Mouse (Mus musculus): ENCODE data around the gene Fev. TPM values are rescaled to one million over a fixed set of nuclear protein-coding genes. Genes with fewer than 3 reads are reported as not detected.
A peak's percentile ranks its signal among the peaks of the same experiment; 100 is the strongest.

The Fev gene
- not detected in 2 replicates for polyA plus RNA-seq (2016; fragmentation: Nextera tagmentation; extraction: Ambion mirVana)

DNA sequence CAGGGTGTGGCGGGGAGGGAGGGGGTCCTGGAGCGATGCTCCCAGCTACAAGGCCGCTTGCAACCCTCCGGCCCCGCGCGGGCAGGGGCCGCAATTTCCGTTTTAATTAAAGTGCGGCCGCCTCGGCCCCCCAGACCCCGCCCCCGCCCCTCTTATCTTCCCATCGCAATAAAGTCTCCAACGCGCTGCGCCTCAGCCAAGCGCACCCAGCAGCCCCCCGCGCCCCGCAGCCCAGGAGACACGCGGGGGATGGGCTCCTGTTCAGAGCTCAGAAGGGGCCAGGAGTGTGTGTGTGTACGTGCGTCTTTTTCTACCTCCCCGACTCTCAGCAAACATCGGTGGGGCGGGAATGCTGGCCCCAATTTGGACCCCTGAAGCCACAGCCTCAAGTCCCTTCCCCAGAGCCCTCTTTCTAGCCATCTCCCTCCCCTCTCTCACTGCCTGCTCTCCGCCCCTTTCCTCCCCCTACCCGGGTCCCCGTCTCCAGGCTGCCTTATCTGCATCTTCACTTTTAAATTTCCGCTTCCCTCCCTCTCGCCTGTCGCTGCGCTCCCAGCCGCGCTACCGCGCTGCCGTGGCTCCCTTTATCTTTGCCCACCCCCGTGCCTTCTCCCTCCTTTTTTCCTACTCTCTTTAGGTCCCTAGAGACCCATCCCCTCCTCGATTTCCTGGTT is at the start of gene Fev:
Gene Fev (minus strand): TSS at position 51 of the 674 bp plus-strand sequence.
- no peaks in the 10 kb centered on the region for H3K36me3 ChIP-seq (replicated peaks)
- under 1% methylated on average over 41 of the region's 43 CpGs for WGBS
- peak within 1 kb of the TSS; percentile 21 for H3K4me3 ChIP-seq (replicated peaks)
- no peak within 1 kb of the TSS for H3K27ac ChIP-seq
- H3K4me2 ChIP-seq = peak within 1 kb of the TSS; percentile 40
- no peak within 1 kb of the TSS for H3K9ac ChIP-seq
- peaks cover 99% of the 10 kb centered on the region for H3K27me3 ChIP-seq
- no peaks in the 10 kb centered on the region for H3K9me3 ChIP-seq
- H3K4me1 ChIP-seq = peaks cover 32% of the 10 kb centered on the region
- ATAC-seq (ENCODE audit: low FRiP score) = no peak

DNA sequence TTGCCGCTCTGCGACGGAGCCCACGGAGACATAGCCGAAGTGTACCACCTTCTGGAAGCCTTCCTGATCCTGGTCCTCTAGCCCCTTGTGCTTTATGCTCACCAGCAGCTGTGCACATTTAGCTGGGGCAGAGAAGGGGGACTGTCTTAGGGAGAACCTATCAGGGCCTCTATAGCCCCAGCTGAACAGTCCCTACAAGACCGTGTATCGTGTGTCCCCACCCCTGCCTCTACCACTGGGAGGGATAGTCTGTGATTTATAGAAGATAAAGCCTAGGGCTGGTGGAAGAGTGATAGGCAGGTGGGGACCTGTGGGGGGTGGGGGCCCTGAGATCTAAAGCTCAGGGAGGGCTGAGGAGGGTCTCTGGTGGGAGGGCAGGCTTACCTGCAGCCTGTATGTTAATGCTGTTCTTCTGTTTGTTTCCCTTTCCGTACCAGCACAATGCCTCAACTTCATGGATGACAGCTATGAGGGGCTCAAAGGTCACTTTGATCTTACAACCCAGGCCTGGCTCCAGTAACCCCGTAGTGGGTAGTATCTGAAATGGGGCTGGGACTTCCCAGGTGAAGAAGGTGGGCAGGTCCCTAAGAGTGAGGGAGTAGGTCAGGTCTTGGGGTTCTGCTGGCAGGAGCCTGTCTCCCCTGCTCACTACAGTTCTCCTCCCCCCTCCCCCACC is 42.5 kb upstream of the Fev start:
- Histone ChIP-seq H3K4me1 (no peaks in the 10 kb centered on the region), H3K27me3 (peaks cover 69% of the 10 kb centered on the region), H3K4me3 (replicated peaks) (no peak overlapping the region), H3K27ac (no peak overlapping the region), H3K36me3 (replicated peaks) (no peaks in the 10 kb centered on the region), H3K9me3 (no peaks in the 10 kb centered on the region), H3K4me2 (no peak overlapping the region), H3K9ac (no peak overlapping the region)
- ATAC-seq (ENCODE audit: low FRiP score) = no peak
- WGBS = 87% methylated on average over 9 of the region's 9 CpGs

DNA sequence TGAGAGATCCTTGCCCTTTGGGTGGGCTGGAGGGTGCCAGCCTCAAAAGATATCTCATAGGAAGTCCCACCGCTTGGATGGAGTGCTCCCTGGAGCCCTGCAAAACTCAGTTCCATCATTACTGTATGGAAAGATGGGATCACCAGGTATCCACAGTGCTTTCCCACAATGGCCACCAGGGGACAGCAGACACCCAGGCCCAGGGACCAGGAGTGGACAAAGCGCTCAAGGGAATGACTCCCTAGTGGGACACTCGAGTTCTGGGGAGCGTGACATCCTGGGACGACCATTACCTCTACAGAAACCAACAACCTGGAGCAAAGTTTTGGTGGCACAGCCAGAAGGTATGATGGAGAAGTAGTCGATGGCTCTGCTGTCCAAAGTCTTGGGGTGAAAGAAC is 41.5 kb upstream of the Fev start:
- H3K27me3 ChIP-seq = peaks cover 66% of the 10 kb centered on the region
- 39% methylated on average over 6 of the region's 6 CpGs for WGBS
- ATAC-seq (ENCODE audit: low FRiP score) = no peak

DNA sequence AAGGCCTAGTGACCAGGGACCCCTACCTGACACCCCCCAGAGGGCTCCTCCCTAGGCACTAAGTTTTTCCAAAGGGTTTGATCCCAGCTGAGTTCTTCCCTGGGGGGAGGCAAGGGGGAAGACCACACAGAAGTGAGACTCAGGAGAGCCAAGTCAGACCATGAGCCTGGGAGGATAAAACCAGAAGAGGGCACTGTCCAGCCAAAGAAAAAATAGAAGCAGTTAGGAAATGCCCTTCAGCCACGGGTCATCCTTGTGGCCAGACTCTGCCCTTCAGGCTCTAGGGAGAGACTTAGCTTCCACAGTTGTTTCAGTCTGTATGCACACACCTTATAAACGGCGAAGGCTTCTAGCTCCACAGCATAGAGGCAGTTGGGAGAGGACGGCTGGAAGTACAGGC is 39.2 kb upstream of the Fev start:
- Histone ChIP-seq H3K27ac (no peak overlapping the region), H3K9me3 (no peaks in the 10 kb centered on the region), H3K36me3 (replicated peaks) (no peaks in the 10 kb centered on the region), H3K4me3 (replicated peaks) (no peak overlapping the region), H3K9ac (no peak overlapping the region), H3K4me2 (no peak overlapping the region), H3K27me3 (peaks cover 57% of the 10 kb centered on the region), H3K4me1 (no peaks in the 10 kb centered on the region)
- 63% methylated on average over 4 of the region's 4 CpGs for WGBS
- ATAC-seq (ENCODE audit: low FRiP score) = no peak

More for the DNA sequence above, 41.5 kb upstream of the Fev start:
- no peak overlapping the region for H3K27ac ChIP-seq
- no peak overlapping the region for H3K4me2 ChIP-seq
- H3K4me1 ChIP-seq = no peaks in the 10 kb centered on the region
- no peaks in the 10 kb centered on the region for H3K36me3 ChIP-seq (replicated peaks)
- H3K4me3 ChIP-seq (replicated peaks) = no peak overlapping the region
- no peak overlapping the region for H3K9ac ChIP-seq
- H3K9me3 ChIP-seq = no peaks in the 10 kb centered on the region

DNA sequence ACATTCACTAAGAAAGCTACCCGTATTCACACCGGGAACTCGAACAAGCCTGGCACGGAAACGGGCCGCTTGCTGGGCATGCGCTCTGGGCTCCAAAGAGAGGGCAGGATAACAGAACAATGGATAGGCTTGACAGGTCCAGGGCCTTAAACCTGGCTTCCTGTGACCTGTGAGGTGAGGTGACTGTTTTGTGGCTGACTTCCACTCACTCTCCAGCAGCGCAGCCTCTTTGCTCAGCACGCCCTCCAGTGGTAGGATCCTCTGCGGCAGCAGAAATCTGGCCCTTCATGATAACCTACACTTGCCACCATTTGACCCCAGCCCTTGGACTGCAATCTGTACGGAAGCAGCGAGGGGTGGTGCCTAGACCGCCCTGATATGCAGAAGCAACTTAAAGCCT is 30.5 kb upstream of the Fev start:
- H3K9ac ChIP-seq = no peak overlapping the region
- no peak overlapping the region for H3K27ac ChIP-seq
- H3K9me3 ChIP-seq = no peaks in the 10 kb centered on the region
- no peaks in the 10 kb centered on the region for H3K36me3 ChIP-seq (replicated peaks)
- H3K4me1 ChIP-seq = no peaks in the 10 kb centered on the region; the same call in 1 of the 2 replicates
- WGBS = 24% methylated on average over 13 of the region's 13 CpGs
- no peak for ATAC-seq (ENCODE audit: low FRiP score)
- peaks cover 26% of the 10 kb centered on the region; the same call in 1 of the 2 replicates for H3K27me3 ChIP-seq
- peak overlapping the region; percentile 19 for H3K4me2 ChIP-seq
- H3K4me3 ChIP-seq (replicated peaks) = no peak overlapping the region

DNA sequence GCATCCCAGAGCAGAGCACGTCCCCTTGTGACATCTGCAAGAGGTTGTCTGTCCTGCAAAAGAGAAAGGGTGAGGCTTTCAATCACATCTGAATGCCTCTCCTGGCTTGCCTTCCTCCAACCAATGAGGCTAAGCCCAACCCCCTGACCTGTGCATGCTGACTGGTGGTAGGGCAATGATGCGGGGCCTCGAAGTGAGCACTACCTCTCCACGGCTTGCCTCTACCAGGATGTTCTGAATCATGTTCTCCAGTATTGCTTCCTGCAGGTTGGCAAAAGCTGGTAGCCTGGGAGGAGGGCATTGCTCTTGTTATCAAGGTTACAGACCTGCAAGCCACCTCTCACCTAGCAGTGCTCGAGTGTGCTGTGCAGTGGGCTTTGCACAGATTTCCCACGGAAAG is 17.0 kb upstream of the Fev start:
- ATAC-seq (ENCODE audit: low FRiP score) = no peak
- no peaks in the 10 kb centered on the region for H3K36me3 ChIP-seq (replicated peaks)

DNA sequence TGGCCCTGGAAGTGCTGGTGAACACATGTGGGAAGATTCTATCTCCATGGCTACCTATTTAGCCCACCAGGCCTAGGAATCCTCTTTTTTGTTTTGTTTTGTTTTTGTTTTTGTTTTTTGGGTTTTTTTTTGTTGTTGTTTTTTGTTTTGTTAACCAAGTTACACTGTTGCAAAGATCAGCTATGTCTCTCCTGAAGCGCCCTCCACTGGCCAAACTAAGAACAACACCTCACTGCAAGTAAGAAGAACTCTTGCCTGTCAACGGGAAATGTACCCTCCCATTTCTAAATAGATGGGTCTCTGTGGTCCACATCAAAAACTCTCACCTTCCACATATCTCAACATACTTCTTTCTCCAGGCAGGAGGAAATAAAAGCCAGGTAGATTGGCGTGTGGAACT is 16.5 kb upstream of the Fev start:
- no peak overlapping the region for H3K4me2 ChIP-seq
- peaks cover 96% of the 10 kb centered on the region for H3K27me3 ChIP-seq
- H3K9me3 ChIP-seq = no peaks in the 10 kb centered on the region
- no peak overlapping the region for H3K9ac ChIP-seq
- WGBS = 0% methylated on average over 3 of the region's 3 CpGs
- no peaks in the 10 kb centered on the region for H3K36me3 ChIP-seq (replicated peaks)
- H3K4me3 ChIP-seq (replicated peaks) = no peak overlapping the region
- H3K4me1 ChIP-seq = peaks cover 26% of the 10 kb centered on the region
- H3K27ac ChIP-seq = no peak overlapping the region
- ATAC-seq (ENCODE audit: low FRiP score) = no peak

More for the DNA sequence above, 17.0 kb upstream of the Fev start:
- Histone ChIP-seq H3K4me3 (replicated peaks) (no peak overlapping the region), H3K4me2 (no peak overlapping the region), H3K4me1 (peaks cover 25% of the 10 kb centered on the region), H3K27ac (no peak overlapping the region), H3K9ac (no peak overlapping the region), H3K9me3 (no peaks in the 10 kb centered on the region), H3K27me3 (peaks cover 95% of the 10 kb centered on the region)
- WGBS = 21% methylated on average over 6 of the region's 6 CpGs

DNA sequence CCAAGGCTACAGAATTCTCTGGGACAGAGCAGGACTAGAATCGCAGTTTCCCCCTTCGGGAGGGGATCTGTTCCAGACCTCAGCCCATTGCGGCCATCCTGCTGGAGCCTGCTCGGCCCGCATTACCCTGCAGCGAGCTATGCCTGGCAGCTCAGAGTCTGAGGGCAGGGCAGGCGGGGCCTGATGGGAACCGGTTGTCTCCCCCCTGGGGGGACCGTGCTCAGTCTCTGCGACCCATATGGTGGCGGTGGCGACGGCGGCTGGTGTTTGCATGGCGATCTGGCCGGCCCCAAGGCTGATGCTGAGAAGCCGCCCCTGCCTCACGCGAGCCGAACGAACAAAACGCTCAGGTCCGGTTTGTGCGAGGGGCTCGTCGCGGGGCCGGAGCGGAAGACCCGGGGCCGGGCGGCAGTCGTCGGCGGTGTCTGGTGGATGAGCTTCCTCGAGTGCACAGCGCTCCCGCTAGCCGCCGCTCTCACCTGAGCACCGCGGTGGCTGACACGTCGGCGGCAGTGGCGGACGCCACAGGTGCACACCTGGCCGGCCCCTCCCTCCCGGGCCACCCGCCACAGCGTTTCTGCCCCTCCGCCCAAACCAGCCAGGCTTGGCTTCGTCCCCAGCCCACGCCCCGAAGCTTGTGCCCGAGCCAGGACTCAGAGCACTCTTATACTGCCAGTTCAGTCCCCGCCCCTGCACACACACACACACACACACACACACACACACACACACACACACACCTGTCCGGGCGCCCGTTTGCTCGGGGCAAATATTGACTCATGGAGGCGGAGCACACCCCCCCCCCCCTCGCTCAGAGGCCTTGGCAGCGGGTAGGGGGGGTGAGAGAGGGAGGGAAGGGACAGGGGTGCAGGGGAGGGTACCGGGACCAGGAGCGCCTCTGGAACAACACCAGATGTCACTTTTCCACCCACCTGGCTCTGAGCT is 15.4 kb upstream of the Fev start:
- Histone ChIP-seq H3K4me2 (peak overlapping the region; percentile 57), H3K9ac (0 out of 2 replicates have a peak overlapping the region, but pooled peaks have one; percentile 29), H3K9me3 (no peaks in the 10 kb centered on the region), H3K4me1 (peaks cover 30% of the 10 kb centered on the region), H3K36me3 (replicated peaks) (no peaks in the 10 kb centered on the region), H3K4me3 (replicated peaks) (peak overlapping the region; percentile 37), H3K27ac (no peak overlapping the region), H3K27me3 (peaks cover 97% of the 10 kb centered on the region)
- under 1% methylated on average over 56 of the region's 66 CpGs for WGBS
- peak; percentile 34; the same call in 1 of the 2 replicates for ATAC-seq (ENCODE audit: low FRiP score)

DNA sequence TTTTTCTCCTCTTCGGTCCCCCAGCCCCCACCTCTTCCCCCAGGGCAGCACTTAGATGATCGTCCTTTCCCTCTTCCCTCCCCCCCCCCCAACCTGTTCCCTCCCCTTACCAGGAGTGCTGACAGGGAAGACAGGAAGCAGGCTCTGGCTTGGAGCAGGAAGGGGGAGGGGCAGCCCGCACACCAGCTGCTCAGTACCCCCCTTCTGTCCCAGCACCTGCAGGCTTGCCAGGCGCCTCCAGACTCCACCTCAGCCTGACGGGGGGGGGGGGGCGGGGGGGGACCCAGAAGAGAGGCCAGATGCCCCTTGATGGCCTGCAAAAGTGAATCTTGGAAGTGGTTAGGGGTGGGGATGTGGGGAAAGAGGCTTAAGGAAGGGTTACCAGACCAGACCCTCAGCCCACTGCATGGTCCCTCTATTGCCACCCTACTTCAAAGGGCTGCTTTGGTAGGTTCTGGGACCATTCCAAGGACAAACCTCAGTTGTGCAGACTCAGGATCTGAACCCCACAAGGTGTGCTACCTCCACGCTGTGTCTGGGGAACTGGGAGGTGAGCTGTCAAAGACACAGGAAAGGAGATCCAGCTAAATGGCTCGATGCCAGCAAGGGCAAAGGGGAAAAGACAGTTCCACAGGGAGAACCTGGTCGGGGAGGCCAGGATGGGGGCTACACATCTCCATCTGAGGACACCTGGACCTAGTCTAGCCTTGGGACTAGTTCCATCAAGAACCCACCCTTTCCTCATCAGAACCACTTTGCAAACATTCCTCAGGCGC is 13.6 kb upstream of the Fev start:
- peaks cover 30% of the 10 kb centered on the region for H3K4me1 ChIP-seq
- no peak overlapping the region for H3K4me2 ChIP-seq
- no peak overlapping the region for H3K9ac ChIP-seq
- H3K4me3 ChIP-seq (replicated peaks) = no peak overlapping the region
- peaks cover 100% of the 10 kb centered on the region for H3K27me3 ChIP-seq
- WGBS = 7% methylated on average over 6 of the region's 10 CpGs
- no peaks in the 10 kb centered on the region for H3K9me3 ChIP-seq
- no peak for ATAC-seq (ENCODE audit: low FRiP score)
- H3K27ac ChIP-seq = no peak overlapping the region
- no peaks in the 10 kb centered on the region for H3K36me3 ChIP-seq (replicated peaks)

DNA sequence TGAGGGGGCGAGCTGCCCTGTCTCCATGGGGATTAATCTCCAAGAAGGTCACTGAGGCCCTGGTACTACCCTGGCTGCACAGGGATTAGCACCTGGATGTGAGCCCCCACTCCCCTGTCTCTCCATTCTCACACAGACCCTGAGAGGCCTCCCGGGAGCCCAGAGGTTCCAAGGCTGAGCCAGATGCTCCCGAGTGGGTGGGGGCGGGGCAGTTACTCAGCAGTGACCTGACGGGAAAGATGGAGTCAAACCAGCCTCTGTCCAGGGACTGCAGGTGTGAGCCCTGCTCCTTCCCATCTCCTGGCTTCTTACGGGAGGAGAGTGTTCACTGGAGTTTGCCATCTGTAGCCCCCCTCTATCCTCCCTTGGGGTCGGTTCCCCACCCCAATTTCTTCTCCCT is 12.8 kb upstream of the Fev start:
- H3K4me3 ChIP-seq (replicated peaks) = no peak overlapping the region
- no peaks in the 10 kb centered on the region for H3K9me3 ChIP-seq
- H3K27me3 ChIP-seq = peaks cover 100% of the 10 kb centered on the region
- ATAC-seq (ENCODE audit: low FRiP score) = no peak
- H3K27ac ChIP-seq = no peak overlapping the region
- peaks cover 34% of the 10 kb centered on the region for H3K4me1 ChIP-seq
- no peak overlapping the region for H3K4me2 ChIP-seq
- H3K36me3 ChIP-seq (replicated peaks) = no peaks in the 10 kb centered on the region
- no peak overlapping the region for H3K9ac ChIP-seq
- 0% methylated on average over 7 of the region's 7 CpGs for WGBS

DNA sequence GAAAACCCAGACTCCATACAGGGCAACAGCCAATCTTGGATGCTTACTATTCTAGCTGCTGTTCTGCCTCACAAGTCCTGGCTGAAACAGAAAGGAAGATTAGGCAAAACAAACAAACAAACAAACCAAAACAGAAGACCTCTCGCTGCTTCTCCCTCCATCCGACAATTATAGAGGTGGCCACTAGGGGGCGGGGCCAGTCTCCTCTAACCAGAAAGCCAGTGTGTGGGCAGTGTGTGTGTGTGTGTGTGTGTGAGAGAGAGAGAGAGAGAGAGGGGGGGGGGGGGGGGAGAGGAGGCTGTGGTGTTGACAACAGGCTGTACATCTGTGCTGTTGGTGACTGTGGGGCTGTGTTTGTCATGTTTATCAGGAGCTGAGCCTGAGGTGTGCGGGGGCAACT is 9.7 kb upstream of the Fev start:
- H3K27me3 ChIP-seq = peaks cover 100% of the 10 kb centered on the region
- ATAC-seq (ENCODE audit: low FRiP score) = no peak; the same call in 1 of the 2 replicates
- H3K36me3 ChIP-seq (replicated peaks) = no peaks in the 10 kb centered on the region
- H3K27ac ChIP-seq = no peak overlapping the region
- no peak overlapping the region for H3K4me2 ChIP-seq
- no peaks in the 10 kb centered on the region for H3K9me3 ChIP-seq
- no peak overlapping the region for H3K9ac ChIP-seq
- H3K4me1 ChIP-seq = peaks cover 28% of the 10 kb centered on the region
- H3K4me3 ChIP-seq (replicated peaks) = no peak overlapping the region
- WGBS = 22% methylated on average over 4 of the region's 4 CpGs
